Mouse (Mus musculus) neural tube, embryonic 12.5 days (tissue): ENCODE results near the gene Hoxd8. TPM values are rescaled to one million over a fixed set of nuclear protein-coding genes. Genes with fewer than 3 reads are reported as not detected.

Experiments used
- ATAC-seq: fragments of 200-750 bp; cut with Nextera tagmentation; 2 replicates; pipeline ENCODE4 v1.8.0; 2017; ENCODE audit warnings: low read depth, mild to moderate bottlenecking, moderate TSS enrichment, moderate library complexity; ENCODE audit not compliant: low FRiP score
- H3K27ac ChIP-seq: fragments of 300-500 bp; sonication (generic); 2 replicates; pipeline ENCODE4 v1.5.1; 2016
- H3K27me3 ChIP-seq: fragments of 300-500 bp; sonication (generic); replicated peaks from 2 replicates; pipeline ENCODE4 v1.6.1; 2016; ENCODE audit warnings: mild to moderate bottlenecking
- H3K36me3 ChIP-seq: fragments of 300-500 bp; sonication (generic); 2 replicates; pipeline ENCODE4 v1.6.1; 2016; ENCODE audit warnings: mild to moderate bottlenecking
- H3K4me1 ChIP-seq: fragments of 300-500 bp; sonication (generic); 2 replicates; pipeline ENCODE4 v1.6.1; 2016
- H3K4me2 ChIP-seq: fragments of 300-500 bp; sonication (generic); replicated peaks from 2 replicates; pipeline ENCODE4 v1.6.1; 2016; ENCODE audit warnings: mild to moderate bottlenecking
- H3K4me3 ChIP-seq: fragments of 300-500 bp; sonication (generic); 2 replicates; pipeline ENCODE4 v1.5.1; 2016
- H3K9ac ChIP-seq: fragments of 300-500 bp; sonication (generic); 2 replicates; pipeline ENCODE4 v1.6.1; 2016; ENCODE audit warnings: mild to moderate bottlenecking
- H3K9me3 ChIP-seq: fragments of 300-500 bp; sonication (generic); 2 replicates; pipeline ENCODE4 v1.6.1; 2016; ENCODE audit warnings: mild to moderate bottlenecking
- WGBS: fragments of 180-500 bp; shearing (Covaris S2); methylation state at CpG from one replicate; pipeline ENCODE4 v1.1.7; 2016; 5-methylcytosine and 5-hydroxymethylcytosine counted together
- polyA plus RNA-seq: library from polyadenylated mRNA; unstranded; fragments of >200 nt; fragmentation: Nextera tagmentation; extraction: Ambion mirVana; gene quantifications from 2 replicates; pipeline ENCODE4 v1.2.1, GENCODE M21; 2016

The Hoxd8 gene
- polyA plus RNA-seq, 1 experiment from 2014 or later = 20.8 TPM

GRCm38 (mm10) chr2:74705467-74706089 is 1.2 kb downstream of the Hoxd8 start:
- Histone ChIP-seq H3K4me1 (peaks cover 45% of the 10 kb centered on the region), H3K9me3 (no peaks in the 10 kb centered on the region), H3K27ac (peak overlapping the region; percentile 100), H3K36me3 (no peaks in the 10 kb centered on the region), H3K27me3 (peaks cover 8% of the 10 kb centered on the region), H3K4me3 (peak overlapping the region; percentile 78), H3K9ac (peak overlapping the region; percentile 98), H3K4me2 (peak overlapping the region; percentile 96)
- under 1% methylated on average over 76 of the region's 85 CpGs for WGBS
- peak; percentile 62 for ATAC-seq

GRCm38 (mm10) chr2:74706393-74706960 is 2.1 kb downstream of the Hoxd8 start:
- no peak for ATAC-seq

GRCm38 (mm10) chr2:74707599-74707998 is 3.2 kb downstream of the Hoxd8 start:
- ATAC-seq = no peak
- Histone ChIP-seq H3K4me1 (peaks cover 44% of the 10 kb centered on the region), H3K9me3 (no peaks in the 10 kb centered on the region), H3K27me3 (no peaks in the 10 kb centered on the region), H3K4me3 (peak overlapping the region; percentile 42), H3K4me2 (peak overlapping the region; percentile 96), H3K27ac (peak overlapping the region; percentile 38; the same call in 1 of the 2 replicates), H3K36me3 (no peaks in the 10 kb centered on the region), H3K9ac (peak overlapping the region; percentile 70)
- WGBS = 8% methylated on average over 7 of the region's 7 CpGs

More at GRCm38 (mm10) chr2:74706393-74706960, 2.1 kb downstream of the Hoxd8 start:
- Histone ChIP-seq H3K4me1 (peaks cover 44% of the 10 kb centered on the region), H3K9me3 (no peaks in the 10 kb centered on the region), H3K36me3 (no peaks in the 10 kb centered on the region), H3K9ac (peak overlapping the region; percentile 98), H3K27me3 (no peaks in the 10 kb centered on the region), H3K4me3 (peak overlapping the region; percentile 78), H3K27ac (peak overlapping the region; percentile 22), H3K4me2 (peak overlapping the region; percentile 96)
- WGBS = 2% methylated on average over 13 of the region's 13 CpGs

GRCm38 (mm10) chr2:74708676-74709075 is 4.3 kb downstream of the Hoxd8 start:
- Histone ChIP-seq H3K27ac (no peak overlapping the region), H3K9me3 (no peaks in the 10 kb centered on the region), H3K36me3 (no peaks in the 10 kb centered on the region), H3K4me1 (peaks cover 39% of the 10 kb centered on the region), H3K9ac (peak overlapping the region; percentile 70; the same call in 1 of the 2 replicates), H3K27me3 (no peaks in the 10 kb centered on the region), H3K4me2 (peak overlapping the region; percentile 96), H3K4me3 (peak overlapping the region; percentile 19)
- WGBS = 19% methylated on average over 4 of the region's 4 CpGs
- no peak for ATAC-seq

- peaks cover 33% of the 10 kb centered on the region for H3K4me1 ChIP-seq
- H3K4me3 ChIP-seq = 0 out of 2 replicates have a peak overlapping the region, but pooled peaks have one; percentile 3
- peak overlapping the region; percentile 70 for H3K9ac ChIP-seq
- H3K4me2 ChIP-seq = peak overlapping the region; percentile 96
- 6% methylated on average over 5 of the region's 5 CpGs for WGBS
- H3K9me3 ChIP-seq = no peaks in the 10 kb centered on the region
- H3K36me3 ChIP-seq = no peaks in the 10 kb centered on the region
- peak overlapping the region; percentile 21; the same call in 1 of the 2 replicates for H3K27ac ChIP-seq
- no peaks in the 10 kb centered on the region for H3K27me3 ChIP-seq
- no peak for ATAC-seq
Observed at GRCm38 (mm10) chr2:74709465-74710419, 5.3 kb downstream of the Hoxd8 start.

- WGBS = under 1% methylated on average over 16 of the region's 16 CpGs
- H3K36me3 ChIP-seq = no peaks in the 10 kb centered on the region
- peak overlapping the region; percentile 100 for H3K9ac ChIP-seq
- H3K27ac ChIP-seq = peak overlapping the region; percentile 100
- peak overlapping the region; percentile 90 for H3K4me3 ChIP-seq
- peak overlapping the region; percentile 96 for H3K4me2 ChIP-seq
- no peaks in the 10 kb centered on the region for H3K9me3 ChIP-seq
- ATAC-seq = no peak
- H3K27me3 ChIP-seq = no peaks in the 10 kb centered on the region
- peaks cover 41% of the 10 kb centered on the region for H3K4me1 ChIP-seq
Observed at GRCm38 (mm10) chr2:74710929-74711543, 6.6 kb downstream of the Hoxd8 start.

- Histone ChIP-seq H3K9ac (peak within 1 kb of the TSS; percentile 100), H3K4me2 (peak within 1 kb of the TSS; percentile 96), H3K36me3 (no peaks in the 10 kb centered on the region), H3K27me3 (no peaks in the 10 kb centered on the region), H3K4me1 (peaks cover 48% of the 10 kb centered on the region), H3K9me3 (no peaks in the 10 kb centered on the region), H3K27ac (peak within 1 kb of the TSS; percentile 100), H3K4me3 (peak within 1 kb of the TSS; percentile 90)
- ATAC-seq = peak; percentile 73
- WGBS = under 1% methylated on average over 65 of the region's 65 CpGs
Observed at GRCm38 (mm10) chr2:74711721-74712621, 7.6 kb downstream of the Hoxd8 start, which contains the start of the genes Hoxd3 and Hoxd4. Gene Hoxd3 (plus strand): TSS chr2:74711927. Gene Hoxd4 (plus strand): TSS chr2:74711929.

- Histone ChIP-seq H3K9me3 (no peaks in the 10 kb centered on the region), H3K36me3 (no peaks in the 10 kb centered on the region), H3K27me3 (no peaks in the 10 kb centered on the region), H3K9ac (peak overlapping the region; percentile 100), H3K4me1 (peaks cover 54% of the 10 kb centered on the region), H3K27ac (peak overlapping the region; percentile 89), H3K4me3 (peak overlapping the region; percentile 90), H3K4me2 (peak overlapping the region; percentile 96)
- ATAC-seq = no peak
- WGBS = 2% methylated on average over 19 of the region's 19 CpGs
Observed at GRCm38 (mm10) chr2:74713239-74714150, 9.1 kb downstream of the Hoxd8 start.

GRCm38 (mm10) chr2:74714156-74714789 is 9.9 kb downstream of the Hoxd8 start:
- WGBS = 2% methylated on average over 18 of the region's 18 CpGs
- ATAC-seq = no peak
- peaks cover 54% of the 10 kb centered on the region for H3K4me1 ChIP-seq
- peak overlapping the region; percentile 89 for H3K27ac ChIP-seq
- no peaks in the 10 kb centered on the region for H3K9me3 ChIP-seq
- no peaks in the 10 kb centered on the region for H3K27me3 ChIP-seq
- H3K4me3 ChIP-seq = peak overlapping the region; percentile 90
- H3K36me3 ChIP-seq = no peaks in the 10 kb centered on the region
- peak overlapping the region; percentile 96 for H3K4me2 ChIP-seq
- peak overlapping the region; percentile 100 for H3K9ac ChIP-seq

- H3K4me3 ChIP-seq = peak overlapping the region; percentile 90
- no peaks in the 10 kb centered on the region for H3K9me3 ChIP-seq
- H3K27me3 ChIP-seq = no peaks in the 10 kb centered on the region
- H3K9ac ChIP-seq = peak overlapping the region; percentile 100
- peaks cover 54% of the 10 kb centered on the region for H3K4me1 ChIP-seq
- peak; percentile 82 for ATAC-seq
- H3K36me3 ChIP-seq = no peaks in the 10 kb centered on the region
- H3K27ac ChIP-seq = peak overlapping the region; percentile 89
- H3K4me2 ChIP-seq = peak overlapping the region; percentile 96
- WGBS = 1% methylated on average over 14 of the region's 14 CpGs
Observed at GRCm38 (mm10) chr2:74714881-74715280, 10.5 kb downstream of the Hoxd8 start.
